Mouse (Mus musculus) ovary, adult 18-20 months (tissue): ENCODE measurements around the gene Mpped1.

Experiments
- DNase-seq: peaks from one replicate; pipeline ENCODE4 v3.0.0; 2022; ENCODE audit warnings: low spot score, mixed read lengths

Gene Mpped1

DNA sequence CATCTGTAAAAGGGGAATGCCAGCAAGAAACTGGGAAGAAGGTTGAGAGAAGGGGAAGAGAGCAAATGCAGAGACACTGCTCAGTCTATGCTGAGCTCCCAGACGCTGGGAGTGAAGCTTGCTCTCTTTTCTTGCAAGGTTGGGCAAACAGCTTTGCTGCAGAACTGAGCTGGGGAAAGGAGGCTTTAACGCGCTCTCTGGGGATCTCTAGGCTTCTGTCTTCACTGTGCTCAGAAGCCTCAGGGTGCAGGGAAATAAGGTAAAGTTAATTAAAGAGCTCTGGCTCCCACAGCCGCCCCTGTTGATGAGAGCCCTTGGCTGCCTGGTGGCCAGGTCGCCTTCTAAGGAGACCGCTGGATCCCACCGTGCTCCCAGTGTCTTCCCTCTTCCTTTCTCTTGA is 17.7 kb downstream of the Mpped1 start:
- no peak for DNase-seq

DNA sequence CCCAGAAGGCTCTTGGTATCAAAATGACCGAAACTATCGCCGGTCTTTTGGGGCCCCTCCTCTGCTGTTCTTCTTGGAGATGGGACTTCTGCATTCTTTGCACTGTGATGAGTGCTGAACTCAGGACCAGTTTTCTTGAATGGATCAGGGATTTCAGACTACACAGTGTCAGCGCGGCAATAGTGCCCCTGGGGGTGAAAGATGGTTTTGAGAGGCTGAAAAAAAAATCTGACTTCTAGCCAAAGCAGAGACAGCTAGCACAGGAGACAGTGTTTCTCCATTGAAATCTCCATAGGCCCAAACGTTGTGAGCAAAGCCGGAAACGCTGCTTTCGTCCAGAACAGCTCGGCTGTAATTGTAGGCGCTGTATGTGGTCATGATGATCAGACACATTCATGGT is 19.7 kb downstream of the Mpped1 start:
- no peak for DNase-seq

DNA sequence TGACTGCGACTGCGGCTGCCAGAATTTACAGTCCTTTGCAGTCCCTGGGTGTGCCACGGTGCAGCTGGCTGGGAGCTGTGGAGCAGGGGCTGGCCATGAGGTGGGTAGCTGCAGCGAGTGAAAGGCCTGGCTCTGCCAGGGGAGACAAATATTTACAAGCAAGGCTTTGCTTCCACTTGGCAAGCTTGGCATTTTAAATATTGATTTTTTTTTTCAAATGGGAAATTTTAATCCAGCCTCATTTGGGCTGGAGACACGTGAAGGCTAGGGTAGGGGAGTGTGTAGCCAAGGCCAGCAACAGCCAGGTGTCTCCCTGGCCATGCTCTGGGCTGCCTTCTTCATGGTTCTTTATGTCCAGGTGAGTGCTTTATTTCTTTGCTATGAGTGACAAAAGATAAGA is 21.7 kb downstream of the Mpped1 start:
- no peak for DNase-seq

DNA sequence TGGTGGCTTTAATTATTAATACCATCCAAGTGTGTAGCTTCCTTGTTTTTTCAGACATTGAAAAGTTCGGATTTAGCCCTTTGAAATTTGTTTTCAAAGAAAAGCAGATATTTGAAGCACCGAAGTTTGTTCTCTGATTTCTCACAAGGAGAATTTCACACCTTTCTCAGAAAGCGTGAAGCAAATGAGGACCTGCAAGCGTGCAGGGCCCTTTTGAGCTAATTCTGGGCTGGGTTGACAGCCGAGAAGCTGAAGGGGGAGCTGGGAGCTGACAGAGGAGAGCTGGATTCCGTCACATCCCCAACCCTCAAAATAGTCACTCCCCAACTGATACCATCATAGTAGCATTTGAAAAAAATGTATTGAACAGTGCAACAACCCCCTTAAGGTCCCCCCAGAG is 34.8 kb downstream of the Mpped1 start:
- DNase-seq = no peak

DNA sequence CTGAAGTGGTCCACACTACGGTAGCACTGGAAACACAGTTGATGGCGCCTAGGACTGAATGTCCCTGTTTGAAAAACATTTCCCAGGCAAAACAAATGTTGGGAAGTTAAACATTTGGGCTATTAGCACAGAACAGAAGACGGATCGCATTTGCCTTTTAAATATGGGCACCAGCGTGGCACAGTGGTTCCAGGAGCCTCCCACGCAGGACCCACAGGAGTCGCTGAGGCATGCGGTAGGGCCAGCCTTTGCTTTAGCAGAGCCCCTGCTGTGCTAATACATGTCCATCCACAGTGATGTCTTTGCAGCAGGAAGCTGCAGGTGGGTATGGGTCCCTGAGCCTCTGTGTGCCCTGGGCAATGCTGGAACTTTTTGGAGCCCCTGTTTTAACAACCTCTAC is 48.7 kb downstream of the Mpped1 start:
- DNase-seq = no peak

DNA sequence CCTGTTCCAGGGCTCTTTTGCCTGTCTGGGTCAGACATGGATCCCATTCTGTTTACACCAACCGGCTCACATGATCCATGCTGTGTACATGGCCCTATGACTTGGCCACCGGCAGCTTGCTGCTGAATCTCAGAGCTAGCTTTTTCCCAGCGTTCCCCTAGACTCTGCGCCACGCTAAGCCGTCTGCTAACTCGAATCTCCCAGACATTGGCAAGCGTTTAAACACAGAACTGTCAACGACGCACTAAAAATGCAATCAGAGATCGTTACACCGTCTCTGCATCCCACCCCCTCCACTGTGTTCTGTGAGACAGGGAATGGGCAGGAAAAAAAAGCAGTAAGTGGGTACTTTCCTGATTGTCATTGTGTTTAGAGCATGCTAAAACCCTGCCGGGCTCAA is 50.0 kb downstream of the Mpped1 start:
- DNase-seq = no peak

DNA sequence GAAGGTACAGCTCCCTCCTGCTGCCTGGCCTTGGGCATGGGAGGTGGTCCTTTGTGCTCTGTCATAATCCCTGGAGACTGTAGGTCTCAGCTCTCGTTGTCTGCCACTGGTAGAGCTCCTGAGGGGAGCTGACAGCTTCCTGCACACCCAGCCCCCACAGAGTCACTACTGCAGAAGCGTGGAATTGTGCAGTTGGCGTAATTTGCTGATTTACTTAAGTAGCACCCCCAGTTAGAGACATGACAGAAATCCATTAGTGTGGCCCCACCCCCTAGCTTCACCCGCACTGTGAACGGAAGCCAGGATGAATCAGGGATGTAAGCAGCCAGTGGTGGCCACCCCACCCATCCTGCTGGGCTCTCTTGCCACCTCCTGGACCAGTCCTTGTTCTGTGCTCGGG is 53.0 kb downstream of the Mpped1 start:
- no peak for DNase-seq

DNA sequence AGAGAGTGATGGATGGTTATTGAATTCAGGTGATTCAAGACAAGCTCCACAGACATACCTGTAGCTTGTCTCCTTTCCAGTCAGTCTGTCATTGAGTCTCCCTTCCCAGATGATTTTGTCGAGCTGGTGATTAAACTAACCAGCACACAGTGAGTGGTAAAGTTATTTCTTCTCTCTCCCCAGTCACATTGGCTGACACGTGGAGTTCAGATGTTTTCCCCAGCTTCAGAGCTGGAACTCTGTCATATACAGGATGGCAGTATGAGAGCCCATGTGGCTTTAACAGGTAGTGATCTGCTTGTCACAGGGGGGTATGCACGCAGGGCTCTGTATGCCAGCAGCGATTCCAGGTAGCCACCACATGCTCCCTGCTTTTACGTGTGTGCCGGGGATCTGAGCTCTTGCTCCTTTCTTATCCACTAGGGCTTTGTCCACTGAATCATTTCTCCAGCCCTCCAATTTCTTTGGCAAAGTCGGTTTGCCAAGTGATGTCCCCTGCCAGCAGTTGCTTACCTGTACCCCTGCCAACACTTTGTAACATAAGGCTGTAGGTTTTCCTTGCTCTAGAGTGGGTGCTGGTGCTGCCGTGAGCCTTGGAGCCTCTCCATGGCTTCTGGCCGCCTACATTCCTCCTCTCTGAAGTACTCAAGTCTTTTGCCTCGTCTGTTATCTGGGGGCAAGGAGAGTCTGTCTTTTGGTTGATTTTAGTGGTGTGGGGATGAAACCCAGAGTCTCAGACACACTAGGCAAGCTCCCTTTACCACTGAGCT is 61.9 kb downstream of the Mpped1 start:
- no peak for DNase-seq

DNA sequence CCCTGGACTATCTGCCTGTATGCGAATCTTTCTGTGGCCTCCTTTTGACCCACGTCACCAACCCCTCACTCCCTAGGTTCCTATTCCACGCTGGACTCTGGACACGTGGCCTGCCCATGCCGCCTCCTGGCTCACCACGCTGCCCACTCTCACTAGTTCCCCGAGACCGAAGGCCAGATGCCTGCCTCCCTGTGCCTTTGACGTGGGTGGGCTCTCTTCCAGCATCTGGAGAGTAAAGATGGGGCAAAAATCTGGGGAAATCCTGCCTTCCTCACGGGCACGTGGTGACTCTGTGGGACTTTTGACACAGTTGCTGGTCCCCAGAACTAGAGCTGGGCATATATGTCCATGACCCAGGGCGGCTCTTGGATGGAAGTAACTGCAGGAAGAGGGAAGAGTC is 63.2 kb downstream of the Mpped1 start:
- DNase-seq = no peak

DNA sequence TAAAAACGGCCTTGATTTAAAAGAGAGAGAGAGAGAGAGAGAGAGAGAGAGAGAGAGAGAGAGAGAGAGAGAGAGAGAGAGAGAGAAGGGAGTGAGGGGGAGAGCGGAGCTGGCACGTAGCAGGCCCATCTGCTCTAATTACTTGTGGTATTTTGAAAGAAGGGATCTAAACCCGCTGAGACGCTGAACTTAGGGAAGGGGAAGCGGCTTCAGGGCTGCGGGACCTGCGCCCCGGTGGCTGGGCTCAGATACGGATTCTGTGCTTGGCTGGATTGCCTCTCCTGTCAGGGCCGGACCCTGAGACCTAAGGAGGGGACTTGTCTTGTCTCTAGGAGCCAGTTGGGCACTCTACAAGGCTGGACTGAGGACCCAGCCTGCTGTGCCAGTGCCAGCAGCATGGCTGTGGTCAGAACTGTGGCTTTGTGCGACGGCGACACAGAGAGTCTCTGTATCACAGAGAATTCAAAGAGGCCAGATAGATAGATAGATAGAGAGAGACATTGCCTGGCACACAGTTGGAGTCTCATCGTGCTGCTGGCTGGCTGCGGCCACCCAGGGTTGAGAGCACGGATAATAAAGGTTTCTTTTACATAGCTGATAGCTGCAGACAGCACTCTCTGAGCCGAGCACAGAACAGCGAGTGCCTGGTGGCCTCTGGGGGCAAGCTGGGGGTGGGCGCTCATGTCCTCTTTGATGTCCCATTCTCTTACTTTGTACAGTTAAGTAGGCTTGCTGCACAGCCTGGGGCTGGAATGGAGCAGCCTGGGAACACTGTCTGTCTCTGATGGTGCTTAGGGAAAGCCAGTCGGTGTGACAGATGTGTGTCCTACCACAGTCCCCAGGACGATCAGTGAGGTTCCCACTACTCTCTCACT is 63.9 kb downstream of the Mpped1 start:
- DNase-seq = no peak

DNA sequence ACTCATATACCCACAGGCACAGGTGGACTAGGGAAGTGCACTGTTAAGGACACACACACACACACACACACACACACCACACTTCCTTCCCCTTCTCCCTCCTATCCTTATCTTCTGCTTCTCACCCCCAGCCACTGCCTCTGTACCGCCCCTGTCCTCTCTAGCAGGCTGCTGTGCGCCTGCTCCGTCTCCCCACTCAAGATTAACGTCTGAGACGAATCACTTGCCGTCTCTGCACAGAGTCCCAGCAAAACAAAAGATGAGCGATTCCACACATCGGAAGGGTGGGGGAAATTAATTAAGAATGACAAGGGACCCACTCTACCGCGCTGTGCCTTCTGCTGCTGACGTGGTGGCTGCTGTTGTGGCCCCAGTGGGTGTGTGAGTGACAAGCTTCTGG is 66.5 kb downstream of the Mpped1 start:
- DNase-seq = no peak

DNA sequence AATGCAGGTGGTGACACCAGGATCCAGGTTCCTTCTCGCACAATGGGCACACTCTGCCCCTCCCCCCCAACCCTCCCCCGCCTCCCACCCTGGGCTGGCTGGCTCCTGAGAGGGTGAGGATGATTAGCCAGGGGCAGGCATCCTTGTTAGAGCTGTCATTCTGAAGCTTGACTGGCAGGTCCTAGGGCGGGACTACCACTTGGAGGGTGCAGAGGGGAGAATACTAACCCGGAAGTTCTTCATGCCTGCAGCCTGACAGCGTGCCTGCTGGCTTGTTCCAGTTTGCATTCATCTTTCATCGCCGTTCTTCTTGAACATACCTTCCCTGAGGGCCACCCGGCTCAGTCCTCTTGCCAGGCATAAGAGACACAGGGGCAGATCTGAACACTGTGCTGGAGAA is 67.3 kb downstream of the Mpped1 start:
- no peak for DNase-seq

DNA sequence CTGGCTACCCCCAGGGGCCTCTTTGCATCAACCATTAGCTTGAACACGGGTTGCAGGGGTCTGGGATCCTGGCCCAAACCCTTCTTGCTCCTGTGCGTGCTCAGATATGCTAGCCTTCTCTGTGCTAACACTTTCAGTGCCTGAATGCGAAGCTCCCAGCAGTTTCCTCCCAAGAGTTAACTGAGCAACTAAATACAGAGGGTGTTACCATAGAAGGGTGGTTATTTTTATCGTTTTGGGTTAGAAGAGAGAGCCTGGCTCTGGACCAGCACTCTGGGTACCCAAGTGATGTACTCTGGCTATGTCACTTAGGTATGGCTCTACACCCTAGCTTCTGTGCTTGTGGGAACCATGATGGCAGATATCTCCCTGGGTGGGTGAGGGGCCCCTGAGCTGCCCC is 68.2 kb downstream of the Mpped1 start:
- DNase-seq = no peak

DNA sequence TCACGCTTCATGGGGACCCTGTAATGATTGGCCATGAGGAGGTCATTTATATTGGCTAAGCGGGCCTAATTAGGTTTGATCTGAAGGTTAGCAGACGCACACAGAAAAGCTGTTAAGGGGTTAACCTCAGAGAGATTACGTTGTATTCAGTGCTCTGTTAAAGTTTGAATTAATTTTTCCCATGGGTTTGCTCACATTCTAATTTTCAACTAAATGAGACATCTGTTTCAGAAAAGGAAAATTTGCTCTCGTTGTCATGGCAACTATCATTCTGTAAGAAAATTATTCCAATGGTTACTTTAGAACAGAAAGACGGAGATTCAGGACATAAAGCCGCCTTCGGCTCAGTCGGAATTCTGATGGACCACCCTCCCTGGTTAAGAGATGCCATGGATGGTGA is 68.9 kb downstream of the Mpped1 start:
- DNase-seq = no peak

DNA sequence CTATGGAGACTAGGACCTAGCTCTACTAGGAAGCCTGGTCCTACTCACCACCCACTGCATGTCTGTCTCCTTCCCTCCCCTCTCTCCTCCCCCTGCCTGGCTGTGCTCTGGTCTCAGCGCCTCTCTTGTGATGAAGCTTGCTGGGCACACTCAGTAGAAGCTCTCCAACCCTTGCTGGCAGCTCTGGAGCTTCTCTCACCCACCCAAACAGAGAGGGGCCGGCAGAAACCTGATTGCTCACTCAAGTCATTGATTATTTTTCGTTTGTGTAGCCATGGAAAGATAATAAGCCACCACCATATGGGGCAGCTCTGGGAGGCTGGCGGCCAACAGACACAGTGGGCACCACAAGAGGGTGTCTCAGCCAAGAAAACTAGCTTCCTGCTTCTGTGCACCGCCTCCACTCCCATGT is 74.1 kb downstream of the Mpped1 start:
- no peak for DNase-seq

DNA sequence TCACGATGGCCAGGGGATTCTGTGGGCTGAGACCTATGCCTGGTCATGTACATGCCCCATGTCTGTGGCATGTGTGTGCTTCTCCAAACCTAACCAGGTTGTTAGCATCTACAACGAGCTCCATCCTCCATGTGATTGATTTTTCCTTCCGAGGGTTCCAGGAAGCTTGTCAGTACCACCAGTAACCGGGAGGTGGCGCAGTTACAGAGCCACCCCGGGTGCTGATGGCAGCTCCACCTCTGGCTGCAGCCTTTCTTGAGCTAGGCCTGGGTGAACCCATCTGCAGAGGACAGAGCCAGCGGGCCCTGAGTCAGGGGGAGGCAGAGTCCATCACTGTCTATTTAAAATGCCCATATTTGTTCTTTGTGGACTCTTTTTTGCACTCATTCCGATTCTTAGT is 77.9 kb downstream of the Mpped1 start:
- DNase-seq = no peak

DNA sequence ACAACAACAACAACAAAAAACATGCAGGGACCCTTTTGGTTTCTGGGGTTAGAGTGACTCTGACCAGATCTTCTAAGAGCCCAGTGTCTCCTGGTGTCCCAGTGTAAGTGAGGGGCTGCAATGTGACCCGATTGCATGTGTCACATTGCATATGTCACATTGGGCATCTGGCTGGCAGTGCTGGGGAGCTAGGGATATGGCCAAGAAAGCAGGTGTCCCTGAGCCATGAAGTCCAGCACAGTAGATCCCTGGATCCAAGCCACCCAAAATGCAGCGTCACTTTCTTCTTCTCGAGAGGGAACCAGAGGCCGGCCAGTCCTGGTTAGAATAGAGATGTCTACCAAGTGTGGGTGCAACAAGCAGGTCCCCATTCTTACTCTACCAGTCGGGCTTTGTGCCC is 86.4 kb downstream of the Mpped1 start:
- no peak for DNase-seq

DNA sequence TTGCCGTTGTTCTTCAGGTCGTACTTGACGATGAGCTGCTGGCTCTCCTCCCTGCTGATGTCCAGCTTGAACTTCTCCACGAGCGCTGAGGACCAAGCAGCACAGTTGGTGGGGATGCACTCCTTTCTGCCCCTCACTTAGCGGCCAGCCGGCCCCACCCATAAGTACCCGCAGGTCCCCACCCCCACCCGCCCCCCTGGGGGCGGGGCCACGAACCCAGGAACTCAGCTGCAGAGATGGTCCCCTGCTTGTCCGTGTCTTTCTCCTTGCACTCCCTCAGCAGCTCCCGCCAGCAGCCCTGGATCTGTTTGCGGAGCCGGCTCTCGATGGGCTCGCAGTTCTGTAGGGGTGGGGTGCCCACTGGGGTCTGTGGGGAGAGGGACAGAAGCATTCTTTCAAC is 91.7 kb downstream of the Mpped1 start:
- DNase-seq = no peak

DNA sequence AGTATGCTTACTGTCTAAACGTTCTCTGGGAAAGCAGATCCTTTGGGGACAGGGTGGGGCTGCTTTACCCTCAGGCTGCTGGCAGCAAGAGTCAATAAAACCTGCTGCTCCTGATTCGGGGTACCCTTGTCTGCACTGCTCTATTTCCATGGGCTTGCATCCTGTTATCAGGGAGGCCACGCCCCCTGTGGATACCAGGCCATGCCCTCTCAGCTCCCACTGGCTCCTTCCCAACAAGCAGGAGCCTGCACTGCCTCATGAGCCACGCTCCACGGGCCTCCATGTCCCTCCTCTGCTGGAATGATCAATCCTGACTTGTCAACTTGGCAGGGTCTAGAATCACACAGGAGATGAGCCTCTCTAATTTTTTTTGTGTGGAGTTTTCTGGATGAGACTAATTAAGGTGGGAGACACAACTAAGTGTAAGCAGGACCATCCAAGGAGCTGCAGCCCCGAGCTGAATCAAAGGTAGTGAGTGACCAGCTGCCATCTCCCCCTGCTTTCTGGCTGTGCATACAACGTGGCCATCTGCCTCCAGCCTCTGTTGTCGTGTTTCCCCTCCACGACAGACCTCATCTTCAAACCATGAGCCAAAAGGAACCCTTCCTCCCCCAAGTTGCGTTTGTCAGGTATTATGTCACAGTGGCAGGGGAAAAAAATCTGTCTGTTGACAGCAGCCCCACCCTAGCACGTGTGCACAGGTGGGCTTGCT is 98.0 kb downstream of the Mpped1 start:
- DNase-seq = no peak

DNA sequence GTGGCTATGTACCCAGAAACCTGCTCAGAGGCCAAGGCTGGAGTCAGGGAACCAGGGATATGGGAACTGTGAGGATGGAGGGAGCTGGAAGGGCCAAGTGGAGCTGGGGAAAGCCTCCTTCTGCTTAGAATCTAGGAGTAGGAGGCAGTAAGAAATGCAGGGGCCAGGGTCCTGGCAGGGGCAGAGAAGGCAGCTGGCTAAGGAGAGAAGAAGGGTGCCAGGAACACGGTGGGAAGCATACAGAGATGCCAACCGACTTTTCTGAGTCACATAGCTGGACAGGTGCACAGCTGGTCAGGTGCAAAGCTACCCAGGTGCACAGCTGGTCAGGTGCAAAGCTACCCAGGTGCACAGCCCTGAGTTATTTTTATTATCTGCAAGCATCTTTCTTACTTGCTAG is 98.6 kb downstream of the Mpped1 start:
- DNase-seq = no peak

DNA sequence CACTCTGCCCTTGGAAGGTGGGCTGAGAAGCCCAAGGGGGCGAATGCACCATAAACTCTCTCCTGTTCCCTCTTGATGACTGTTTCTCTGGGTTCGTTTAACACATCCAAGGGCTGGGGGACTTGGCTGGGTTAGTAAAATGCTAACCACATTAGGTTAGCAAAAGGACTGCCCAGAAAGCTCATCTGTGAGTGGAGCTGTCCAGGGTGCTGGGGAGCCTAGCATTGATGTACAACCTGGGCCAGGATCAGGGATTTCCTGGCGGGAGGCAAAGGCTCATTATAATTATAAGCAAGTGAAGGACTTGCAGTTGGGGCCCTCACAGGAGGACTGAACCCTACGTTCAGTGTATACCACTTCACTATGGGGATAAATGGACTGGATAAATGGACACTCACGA is 100.6 kb downstream of the Mpped1 start:
- DNase-seq = no peak

DNA sequence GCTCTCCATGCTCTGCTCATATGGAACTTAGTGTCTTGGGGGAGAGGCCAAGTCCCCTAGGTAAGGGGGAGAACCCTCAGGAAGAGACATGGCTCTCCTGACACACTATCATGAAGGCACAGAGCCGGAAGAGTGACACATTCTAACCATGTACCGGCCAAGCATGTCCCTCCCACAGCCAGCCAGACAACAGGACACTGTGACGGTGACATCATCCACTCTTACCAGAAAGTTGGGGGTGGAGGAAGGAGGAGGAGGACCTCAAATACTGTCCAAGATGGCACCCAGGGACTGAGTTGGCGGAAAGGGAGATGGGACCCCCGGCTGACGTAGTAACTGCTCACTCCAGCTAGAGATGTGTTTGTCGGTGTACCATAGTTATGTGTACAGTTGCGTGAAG is 104.6 kb downstream of the Mpped1 start:
- no peak for DNase-seq

DNA sequence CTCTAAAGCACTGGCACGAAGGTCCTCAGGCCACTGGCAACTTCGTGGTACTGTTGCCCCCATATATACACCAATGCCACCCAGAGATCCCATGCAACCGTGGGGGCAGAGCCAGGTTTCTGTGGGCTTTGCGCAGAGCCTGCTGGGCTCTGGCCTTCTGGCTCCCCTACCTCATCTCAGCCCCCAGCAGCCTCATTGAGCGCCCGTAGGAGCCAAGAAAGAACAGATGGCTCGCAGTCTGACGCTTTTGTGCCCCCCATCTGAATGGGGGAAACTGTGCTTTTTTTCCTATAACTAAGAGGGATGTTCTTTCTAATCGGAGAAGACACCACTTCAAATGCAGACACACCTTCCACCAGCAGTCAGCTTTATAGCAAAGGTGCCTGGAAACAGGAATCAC is 105.0 kb downstream of the Mpped1 start:
- DNase-seq = no peak
